Mouse (Mus musculus) ES-Bruce4 (cell line): ENCODE results near the gene Xxylt1. TPM values are rescaled to one million over a fixed set of nuclear protein-coding genes. Genes with fewer than 3 reads are reported as not detected.

Experiments
- H3K27ac ChIP-seq: 2 replicates; pipeline ENCODE4 v1.5.1; 2012; ENCODE audit warnings: low read length, inconsistent platforms; ENCODE audit not compliant: insufficient read depth
- H3K27me3 ChIP-seq: 2 replicates; pipeline ENCODE4 v1.6.1; 2012; ENCODE audit warnings: mild to moderate bottlenecking, low read length, inconsistent platforms; ENCODE audit not compliant: control insufficient read depth, poor library complexity, insufficient read depth, severe bottlenecking
- H3K36me3 ChIP-seq: 2 replicates; pipeline ENCODE4 v1.6.1; 2012; ENCODE audit warnings: inconsistent platforms, mild to moderate bottlenecking, low read length, moderate library complexity; ENCODE audit not compliant: control insufficient read depth, poor library complexity, insufficient read depth, severe bottlenecking
- H3K4me1 ChIP-seq: one replicate; pipeline ENCODE4 v1.8.1; 2011; ENCODE audit warnings: low read length; ENCODE audit not compliant: control insufficient read depth, insufficient read depth
- H3K4me3 ChIP-seq: 2 replicates; pipeline ENCODE4 v1.5.1; 2011; ENCODE audit warnings: low read depth, mild to moderate bottlenecking, low read length
- H3K9ac ChIP-seq: 2 replicates; pipeline ENCODE4 v1.6.1; 2012; ENCODE audit warnings: low read depth, mild to moderate bottlenecking, inconsistent platforms; ENCODE audit not compliant: poor library complexity, severe bottlenecking
- H3K9me3 ChIP-seq: replicated peaks from 2 replicates; pipeline ENCODE4 v1.6.1; 2012; ENCODE audit warnings: mild to moderate bottlenecking, low read length, inconsistent platforms; ENCODE audit not compliant: control insufficient read depth, poor library complexity, insufficient read depth, severe bottlenecking
- CTCF ChIP-seq: IDR thresholded peaks from one replicate; pipeline ENCODE4 v1.8.1; 2011; ENCODE audit warnings: low read depth, low read length
- EP300 ChIP-seq: IDR thresholded peaks from 2 replicates; pipeline ENCODE4 v1.6.1; 2011; ENCODE audit warnings: low read depth, low read length; ENCODE audit not compliant: insufficient read depth
- POLR2A ChIP-seq: IDR thresholded peaks from one replicate; pipeline ENCODE4 v1.8.1; 2011; ENCODE audit warnings: low read length; ENCODE audit not compliant: insufficient read depth
- polyA plus RNA-seq: library from polyadenylated mRNA; stranded (reverse); fragments of >200 nt; gene quantifications from 2 replicates; pipeline ENCODE4 v1.2.4, GENCODE M21; 2011; ENCODE audit warnings: low read depth; ENCODE audit not compliant: missing spikeins, insufficient read depth, insufficient read length

Xxylt1 gene
- polyA plus RNA-seq, 1 experiment = 15.7 TPM

DNA sequence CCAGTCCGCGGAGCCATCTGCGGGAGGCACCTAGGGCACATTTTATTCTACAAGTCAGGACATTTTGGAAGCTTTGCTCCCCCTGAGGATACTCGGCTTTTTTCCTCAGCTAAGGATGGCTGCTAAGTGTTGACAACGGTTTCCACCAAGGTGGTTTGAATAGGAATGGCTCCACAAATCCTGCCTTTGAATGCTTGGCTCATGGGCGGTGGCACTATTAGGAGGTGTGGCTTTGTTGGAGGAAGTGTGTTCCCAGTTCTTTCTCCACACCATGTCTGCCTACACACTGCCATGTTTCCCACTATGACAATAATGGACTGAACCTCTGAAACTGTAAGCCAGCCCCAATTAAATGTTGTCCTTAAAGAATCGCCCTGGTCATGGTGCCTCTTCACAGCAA, 55.7 kb downstream of the Xxylt1 start:
- Histone ChIP-seq H3K27ac (no peak overlapping the region), H3K36me3 (no peaks in the 10 kb centered on the region), H3K4me1 (peaks cover 5% of the 10 kb centered on the region), H3K27me3 (no peaks in the 10 kb centered on the region), H3K9me3 (no peaks in the 10 kb centered on the region), H3K4me3 (no peak overlapping the region), H3K9ac (no peak overlapping the region)
- no peak for TF ChIP-seq EP300
- no peak for TF ChIP-seq POLR2A

DNA sequence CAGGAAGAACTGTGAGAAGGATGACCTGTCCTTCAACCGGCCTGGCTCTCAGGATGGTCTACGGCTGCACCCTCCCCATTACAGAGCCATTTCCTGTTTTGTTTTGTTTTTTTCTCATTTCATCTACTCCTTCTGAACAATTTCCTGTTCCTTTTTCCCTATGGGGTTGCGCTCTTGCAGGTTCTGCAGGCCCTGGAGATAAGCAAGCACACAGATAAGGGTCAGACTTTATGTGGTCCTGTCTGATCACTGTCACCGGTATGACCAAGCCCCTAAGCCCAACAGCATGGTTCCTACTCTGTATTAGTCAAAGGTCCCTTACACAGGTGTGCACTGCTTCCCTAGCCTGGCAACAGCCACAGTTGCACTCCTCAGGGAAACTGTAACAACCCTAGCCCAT, 56.2 kb downstream of the Xxylt1 start:
- TF ChIP-seq CTCF (no peak), POLR2A (no peak), EP300 (no peak)
- Histone ChIP-seq H3K4me3 (no peak overlapping the region), H3K36me3 (no peaks in the 10 kb centered on the region), H3K27me3 (no peaks in the 10 kb centered on the region), H3K4me1 (peaks cover 5% of the 10 kb centered on the region), H3K9me3 (no peaks in the 10 kb centered on the region), H3K9ac (no peak overlapping the region), H3K27ac (no peak overlapping the region)

DNA sequence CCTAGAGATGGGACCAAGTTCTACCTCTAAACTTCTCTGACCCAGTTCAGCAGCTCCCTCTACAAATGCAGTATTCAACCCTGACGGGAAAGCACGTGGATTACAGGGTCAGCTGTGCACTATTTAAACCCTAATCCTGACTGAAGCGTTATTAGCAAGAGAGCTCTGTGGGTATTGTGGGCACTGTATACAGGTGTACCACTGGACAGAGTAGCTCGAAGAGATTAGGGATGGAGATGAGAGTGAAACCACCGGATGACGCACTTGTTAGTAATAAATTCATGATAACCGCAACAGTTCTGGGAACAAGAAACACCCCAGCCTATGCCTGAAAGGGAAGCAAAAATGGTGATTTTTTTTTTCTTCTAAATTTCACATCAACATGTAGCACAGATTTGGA, 57.0 kb downstream of the Xxylt1 start:
- no peak overlapping the region for H3K4me3 ChIP-seq
- no peak for TF ChIP-seq EP300
- no peak for TF ChIP-seq CTCF
- no peak for TF ChIP-seq POLR2A
- no peaks in the 10 kb centered on the region for H3K36me3 ChIP-seq
- no peak overlapping the region for H3K27ac ChIP-seq
- no peaks in the 10 kb centered on the region for H3K27me3 ChIP-seq
- no peaks in the 10 kb centered on the region for H3K9me3 ChIP-seq
- H3K4me1 ChIP-seq = peaks cover 5% of the 10 kb centered on the region
- no peak overlapping the region for H3K9ac ChIP-seq

DNA sequence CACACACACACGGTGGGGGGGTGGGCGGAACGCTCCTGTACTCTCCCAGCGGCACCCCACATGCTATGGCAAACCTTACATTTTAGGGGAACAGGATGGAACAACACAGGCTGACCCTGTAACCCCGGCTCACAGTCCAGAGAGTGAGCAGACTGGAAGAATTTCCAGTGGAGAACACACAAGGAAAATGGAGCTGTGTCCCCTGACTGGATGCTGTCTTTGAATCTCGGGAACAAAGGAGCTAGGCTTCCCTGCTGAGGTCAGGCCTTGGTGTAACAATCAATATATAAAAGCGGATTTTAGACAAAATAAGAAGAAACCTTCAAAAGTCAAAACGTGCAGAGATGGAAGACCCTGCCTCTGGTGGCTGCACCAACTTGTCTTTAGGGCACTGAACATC, 57.4 kb downstream of the Xxylt1 start:
- Histone ChIP-seq H3K4me3 (no peak overlapping the region), H3K36me3 (no peaks in the 10 kb centered on the region), H3K9me3 (no peaks in the 10 kb centered on the region), H3K27me3 (no peaks in the 10 kb centered on the region), H3K4me1 (peaks cover 5% of the 10 kb centered on the region), H3K27ac (no peak overlapping the region), H3K9ac (no peak overlapping the region)
- no peak for TF ChIP-seq EP300
- no peak for TF ChIP-seq CTCF
- TF ChIP-seq POLR2A = no peak

DNA sequence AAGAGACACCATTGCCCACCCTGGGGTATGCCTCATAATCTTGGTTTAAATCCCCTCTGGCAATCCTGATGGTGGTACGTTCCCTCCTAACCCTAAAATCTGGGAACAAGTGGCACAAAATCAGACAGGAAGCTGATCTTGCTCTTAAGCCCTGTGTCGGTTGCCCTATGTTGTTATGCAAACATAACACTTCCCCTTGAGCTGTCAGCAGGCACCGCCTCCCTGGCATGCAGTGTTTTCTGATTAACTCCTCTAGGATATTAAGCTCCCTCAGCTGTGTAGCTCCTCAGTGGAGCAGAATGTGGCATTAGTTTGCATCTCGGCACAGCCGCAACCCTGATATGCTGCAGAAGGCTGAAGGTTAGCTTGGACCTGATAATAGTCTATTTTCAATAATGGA, 58.9 kb downstream of the Xxylt1 start:
- peaks cover 5% of the 10 kb centered on the region for H3K4me1 ChIP-seq
- no peaks in the 10 kb centered on the region for H3K27me3 ChIP-seq
- H3K27ac ChIP-seq = no peak overlapping the region
- no peaks in the 10 kb centered on the region for H3K36me3 ChIP-seq
- no peak overlapping the region for H3K9ac ChIP-seq
- no peaks in the 10 kb centered on the region for H3K9me3 ChIP-seq
- TF ChIP-seq POLR2A (no peak), EP300 (no peak), CTCF (no peak)
- no peak overlapping the region for H3K4me3 ChIP-seq

DNA sequence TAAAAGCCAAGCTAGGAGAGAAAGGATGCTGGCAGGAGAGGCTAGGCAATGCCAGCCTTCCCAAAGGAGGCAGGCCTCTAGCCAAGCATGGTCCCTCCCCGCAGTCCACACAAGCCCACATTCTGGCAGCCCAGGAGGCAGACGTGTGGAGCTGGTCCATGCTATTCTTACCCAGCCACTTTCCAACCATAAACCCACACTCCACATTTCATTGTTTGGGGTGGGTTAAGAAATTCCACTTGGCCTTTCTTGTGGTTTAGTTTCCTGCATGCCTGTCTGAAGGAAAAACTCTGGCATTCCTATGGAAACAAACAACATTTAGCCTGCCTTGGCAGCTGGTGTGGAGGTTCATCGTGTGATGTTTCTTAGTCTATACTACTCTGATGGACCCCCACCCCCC, 61.7 kb downstream of the Xxylt1 start:
- no peaks in the 10 kb centered on the region for H3K9me3 ChIP-seq
- no peaks in the 10 kb centered on the region for H3K36me3 ChIP-seq
- TF ChIP-seq POLR2A (no peak), EP300 (no peak), CTCF (no peak)
- no peak overlapping the region for H3K27ac ChIP-seq
- no peak overlapping the region for H3K9ac ChIP-seq
- H3K4me1 ChIP-seq = no peaks in the 10 kb centered on the region
- no peak overlapping the region for H3K4me3 ChIP-seq
- no peaks in the 10 kb centered on the region for H3K27me3 ChIP-seq
